Mouse (Mus musculus) E14TG2a.4 (cell line): Measurements from ENCODE around the gene Gramd1a.

Experiments
- CTCF ChIP-seq: conservative IDR thresholded peaks from 2 replicates; pipeline ENCODE4 v1.5.1; 2014; ENCODE audit warnings: low read length
- POU5F1 ChIP-seq: IDR thresholded peaks from 2 replicates; pipeline ENCODE4 v1.6.1; 2014; ENCODE audit warnings: low read length, borderline replicate concordance

GRCm38 (mm10) chr7:31162324-31162723 is 6.6 kb upstream of the Gramd1a start:
- TF ChIP-seq CTCF (no peak), POU5F1 (no peak)
